Mouse (Mus musculus) ES-E14 (cell line): Measurements from ENCODE around the gene Plcd3.

Experiments
- HCFC1 ChIP-seq: IDR thresholded peaks from 2 replicates; pipeline ENCODE4 v1.6.1; 2012; ENCODE audit warnings: low read length, inconsistent platforms, borderline replicate concordance; ENCODE audit not compliant: insufficient read depth
- MAFK ChIP-seq: IDR thresholded peaks from 2 replicates; pipeline ENCODE4 v1.6.1; 2014; ENCODE audit warnings: mild to moderate bottlenecking, low read depth, low read length, inconsistent platforms; ENCODE audit not compliant: insufficient read depth
- ZC3H11A ChIP-seq: IDR thresholded peaks from 2 replicates; pipeline ENCODE4 v1.6.1; 2012; ENCODE audit warnings: low read depth, mild to moderate bottlenecking, inconsistent platforms, low read length, borderline replicate concordance
- ZNF384 ChIP-seq: IDR thresholded peaks from 2 replicates; pipeline ENCODE4 v1.6.1; 2012; ENCODE audit warnings: low read depth, low read length, inconsistent platforms

DNA sequence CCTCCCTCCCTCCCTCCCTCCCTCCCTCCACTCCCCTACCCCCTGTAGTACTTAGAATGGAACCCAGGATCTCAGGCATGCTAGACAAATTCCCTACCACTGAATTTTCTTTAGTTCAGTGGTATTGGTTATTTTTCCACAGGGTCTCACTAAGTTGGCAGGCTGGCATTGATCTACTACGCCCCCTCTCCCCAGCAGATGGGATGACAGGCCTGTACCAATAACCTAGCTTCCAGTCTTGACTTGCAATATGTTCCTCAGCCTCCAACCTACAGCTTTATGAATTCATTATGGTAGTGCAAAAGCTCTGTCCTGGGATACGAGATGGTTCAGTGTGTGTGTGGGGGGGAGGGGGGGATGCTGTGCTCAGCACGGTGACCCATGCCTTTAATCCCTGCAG lies 77.5 kb downstream of the Plcd3 start:
- TF ChIP-seq ZNF384 (no peak), MAFK (no peak), HCFC1 (no peak), ZC3H11A (no peak)
